Comparison of ENCODE assay signal across 18 mouse cellular contexts in genomic region chr8:48317498-48317897, GRCm38 (mm10).
DNase-seq lines count a peak whose midpoint lies in the region; ATAC-seq lines count a peak whose summit lies in the region.
"Had no signal": no experiment of that assay in that cellular context is flagged by ENCODE, and none has a peak within 500 bp of the region (broad histone marks: within the 10 kb centered on the region; RNA-seq: fewer than 3 reads in every experiment).

No protein-coding gene starts in this region.

- DNase-seq in frontal cortex, postnatal 10 days (ENCODE audit: low spot score in 2 of 2), result no peak
- DNase-seq in A20 (ENCODE audit: low read depth, low spot score) (peak; percentile 64), R1 (ENCODE audit: low read depth, low spot score) (peak; percentile 16)
- no peak for DNase-seq in layer of hippocampus, adult 9-11 months
- DNase-seq: adrenal gland, adult 2 months; adrenal gland, postnatal 10 days; adrenal gland, postnatal 25 days; cerebellum, adult 11 months; cerebellum, adult 18-20 months; cerebellum, adult 8-10 months; cerebellum, adult 9-11 months; cerebellum, postnatal 14 days; cerebellum, postnatal 36 days; embryo, embryonic 11 days had no signal

- peak; percentile 39 for ATAC-seq in frontal cortex, adult (ENCODE audit: low TSS enrichment)
- ATAC-seq: forebrain, embryonic 14.5 days; forebrain, embryonic 16.5 days; Patski had no signal

Comparison
In these comparisons a context has a peak if more than half of its experiments do, and no peak if none do; other contexts are left out.
1. DNase-seq: peak in A20 (single experiment) and R1 (single experiment); none in frontal cortex, postnatal 10 days (0 of 2) and layer of hippocampus, adult 9-11 months (single experiment).